Mouse (Mus musculus): ENCODE results near the gene Diexf.

DNA sequence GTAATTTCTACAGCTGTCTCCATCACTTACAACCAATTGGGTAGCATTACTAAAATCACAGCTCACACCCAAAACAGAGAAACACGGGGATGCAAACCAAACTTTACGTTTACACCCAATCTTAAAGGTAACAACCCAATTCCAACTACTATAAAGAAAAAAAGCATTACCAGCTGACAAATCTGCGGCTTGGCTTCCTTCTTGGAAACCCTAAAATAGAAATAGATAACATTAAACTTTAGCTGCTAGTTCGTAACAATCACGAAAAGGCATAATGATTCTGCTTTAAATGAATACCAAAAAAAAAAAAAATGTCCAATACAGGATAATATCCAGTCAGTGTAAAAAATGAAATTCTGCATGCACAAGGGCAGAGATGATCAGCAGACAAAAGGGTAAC, 751 bp downstream of the Diexf start:
- TF ChIP-seq POLR2A (IDR thresholded peaks at IDR 0.05; ENCODE audit: control insufficient read depth, extremely low read depth, insufficient read depth, low read length, poor library complexity) = no peak
- no peak for TF ChIP-seq CTCF (IDR thresholded peaks at IDR 0.05; ENCODE audit: borderline replicate concordance, control insufficient read depth, extremely low read depth, insufficient read depth, low read length, poor library complexity)
